Mouse (Mus musculus) gastrocnemius, postnatal 4 days (tissue): ENCODE measurements around the gene Ezr. TPM values are rescaled to one million over a fixed set of nuclear protein-coding genes. Genes with fewer than 3 reads are reported as not detected.

Source experiments
- DNase-seq, 2 experiments: peaks; one replicate each; pipeline ENCODE4 v3.0.0; 2021 to 2022; ENCODE audit warnings: low spot score in 2 of 2, mixed read lengths in 2 of 2
- total RNA-seq, 2 experiments: library from RNA; stranded (reverse); gene quantifications; 2 replicates each; pipeline ENCODE4 v1.2.3; 2021

The Ezr gene
- total RNA-seq, 2 experiments from 2014 or later = 14.3 to 18.9 TPM

- no peak for DNase-seq
These were observed 11.7 kb upstream of the Ezr start for GRCm38 (mm10) chr17:6794160-6794751.

GRCm38 (mm10) chr17:6789581-6790118 is 7.1 kb upstream of the Ezr start:
- DNase-seq = no peak

- no peak for DNase-seq
These were observed 6.5 kb upstream of the Ezr start for GRCm38 (mm10) chr17:6789103-6789502.

GRCm38 (mm10) chr17:6787241-6787640 is 4.7 kb upstream of the Ezr start:
- no peak for DNase-seq

GRCm38 (mm10) chr17:6783756-6784357 is 1.3 kb upstream of the Ezr start:
- DNase-seq = no peak

- DNase-seq = peak; percentile 30 to 60
These were observed 550 bp upstream of the Ezr start for GRCm38 (mm10) chr17:6783006-6783661.

- no peak for DNase-seq
These were observed 504 bp downstream of the Ezr start for GRCm38 (mm10) chr17:6782033-6782526.

GRCm38 (mm10) chr17:6781273-6781672 is 1.3 kb downstream of the Ezr start:
- DNase-seq = no peak

GRCm38 (mm10) chr17:6780521-6781115 is 2.0 kb downstream of the Ezr start:
- no peak for DNase-seq

- no peak for DNase-seq
These were observed 3.0 kb downstream of the Ezr start for GRCm38 (mm10) chr17:6779632-6780031.

GRCm38 (mm10) chr17:6778771-6779509 is 3.6 kb downstream of the Ezr start:
- peak in 1 of 2 experiments; percentile 33 for DNase-seq

GRCm38 (mm10) chr17:6778332-6778683 is 4.3 kb downstream of the Ezr start:
- peak in 1 of 2 experiments; percentile 31 for DNase-seq

GRCm38 (mm10) chr17:6777629-6778331 is 4.8 kb downstream of the Ezr start:
- DNase-seq = no peak

GRCm38 (mm10) chr17:6777061-6777460 is 5.5 kb downstream of the Ezr start:
- no peak for DNase-seq

GRCm38 (mm10) chr17:6776576-6776975 is 6.0 kb downstream of the Ezr start:
- DNase-seq = no peak

- no peak for DNase-seq
These were observed 6.5 kb downstream of the Ezr start for GRCm38 (mm10) chr17:6776123-6776522.

GRCm38 (mm10) chr17:6775671-6776070 is 6.9 kb downstream of the Ezr start:
- no peak for DNase-seq

- no peak for DNase-seq
These were observed 7.4 kb downstream of the Ezr start for GRCm38 (mm10) chr17:6775221-6775620.

- no peak for DNase-seq
These were observed 9.2 kb downstream of the Ezr start for GRCm38 (mm10) chr17:6773249-6773966.

- no peak for DNase-seq
These were observed 10.2 kb downstream of the Ezr start for GRCm38 (mm10) chr17:6772490-6772773.
